Mouse (Mus musculus): Measurements from ENCODE around the gene Atxn1.

DNA sequence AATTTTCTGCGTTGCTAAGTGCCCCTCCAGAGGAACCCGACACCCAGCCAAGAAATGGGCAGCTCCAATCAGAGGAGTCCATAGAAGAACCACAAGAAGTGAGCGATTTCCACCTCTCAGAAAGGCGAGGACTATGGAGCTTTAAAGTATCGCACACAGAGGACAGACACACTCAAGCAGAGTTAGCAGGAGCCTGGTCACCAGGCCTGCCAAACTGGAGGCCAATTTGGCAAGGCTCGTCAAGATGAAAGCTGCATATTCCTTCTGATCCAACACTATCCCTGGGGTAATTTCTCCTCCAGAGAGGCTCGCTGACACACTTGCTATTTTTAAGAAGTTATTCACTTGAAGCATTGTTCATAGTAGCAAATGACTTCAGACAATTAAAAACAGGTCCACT lies 202.5 kb downstream of the Atxn1 start:
- TF ChIP-seq EP300 (IDR thresholded peaks at IDR 0.05; ENCODE audit: insufficient read depth, low read depth, low read length) (no peak), CTCF (IDR thresholded peaks at IDR 0.05) (no peak), POLR2A (IDR thresholded peaks at IDR 0.05; ENCODE audit: insufficient read depth, low read depth, low read length) (no peak)

Data from heart, adult 2 months (tissue).